Mouse (Mus musculus): ENCODE measurements at regions not wholly inside any gene's neighbourhood (a gene's known extent, or its start where the extent isn't known, plus 50 kb on each side); places are given as distances from the start of the nearest gene placed in this dataset.

DNA sequence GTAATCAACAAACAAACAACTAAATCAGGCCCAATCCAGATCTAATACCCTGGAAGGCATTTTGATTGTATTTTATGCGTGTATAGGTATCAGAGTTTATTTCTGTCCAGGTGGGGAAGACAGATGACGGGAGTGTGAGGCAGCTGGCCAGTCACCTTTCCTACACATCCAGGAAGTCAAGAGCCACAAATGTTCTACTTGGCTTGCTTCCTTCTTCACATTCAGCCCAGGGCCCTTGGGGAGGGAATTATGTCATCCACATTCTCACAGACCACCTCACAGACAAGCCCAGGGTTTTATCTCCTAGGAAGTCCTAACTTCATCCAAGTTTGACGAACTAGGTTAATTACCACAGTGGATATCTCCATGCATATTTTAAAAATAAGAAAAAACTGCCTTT, 68.9 kb upstream of the Arhgap21 start:
- Histone ChIP-seq H3K4me1 (ENCODE audit: control insufficient read depth, insufficient read depth, low read length) (no peaks in the 10 kb centered on the region), H3K4me3 (ENCODE audit: low read depth, low read length) (no peak overlapping the region), H3K27ac (ENCODE audit: insufficient read depth, low read length) (no peak overlapping the region), H3K36me3 (ENCODE audit: control insufficient read depth, insufficient read depth, low read length, poor library complexity, severe bottlenecking) (no peaks in the 10 kb centered on the region), H3K9me3 (replicated peaks; ENCODE audit: control insufficient read depth, insufficient read depth, low read length, poor library complexity, severe bottlenecking) (no peaks in the 10 kb centered on the region), H3K9ac (ENCODE audit: low read depth, poor library complexity, severe bottlenecking) (no peak overlapping the region), H3K27me3 (ENCODE audit: control insufficient read depth, insufficient read depth, low read length, poor library complexity, severe bottlenecking) (no peaks in the 10 kb centered on the region)
- TF ChIP-seq EP300 (IDR thresholded peaks at IDR 0.05; ENCODE audit: insufficient read depth, low read depth, low read length) (no peak), POLR2A (IDR thresholded peaks at IDR 0.05; ENCODE audit: insufficient read depth, low read length) (no peak), CTCF (IDR thresholded peaks at IDR 0.05; ENCODE audit: low read depth, low read length) (no peak)

DNA sequence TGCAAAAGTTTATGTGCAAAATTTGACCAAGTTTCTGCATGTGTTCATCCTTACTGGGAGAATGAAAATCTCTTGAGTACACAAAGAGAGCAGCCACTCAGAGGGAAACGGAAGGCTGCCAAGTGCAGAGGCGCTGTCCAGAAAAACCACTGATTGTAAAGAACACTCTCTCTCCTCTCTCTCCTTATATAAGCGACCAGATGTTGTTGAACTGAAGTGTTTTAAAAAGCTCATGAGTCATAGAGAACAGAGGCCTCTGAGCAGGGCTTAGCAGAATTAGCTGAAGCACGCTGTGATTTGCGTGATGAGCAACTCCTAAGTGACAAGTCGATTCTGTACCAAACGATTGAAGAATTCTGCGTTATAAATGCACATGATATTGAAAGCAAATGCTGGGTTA, 68.5 kb upstream of the Arhgap21 start:
- Histone ChIP-seq H3K4me1 (ENCODE audit: control insufficient read depth, insufficient read depth, low read length) (no peaks in the 10 kb centered on the region), H3K36me3 (ENCODE audit: control insufficient read depth, insufficient read depth, low read length, poor library complexity, severe bottlenecking) (no peaks in the 10 kb centered on the region), H3K9ac (ENCODE audit: low read depth, poor library complexity, severe bottlenecking) (no peak overlapping the region), H3K4me3 (ENCODE audit: low read depth, low read length) (no peak overlapping the region), H3K27me3 (ENCODE audit: control insufficient read depth, insufficient read depth, low read length, poor library complexity, severe bottlenecking) (no peaks in the 10 kb centered on the region), H3K27ac (ENCODE audit: insufficient read depth, low read length) (no peak overlapping the region), H3K9me3 (replicated peaks; ENCODE audit: control insufficient read depth, insufficient read depth, low read length, poor library complexity, severe bottlenecking) (no peaks in the 10 kb centered on the region)
- TF ChIP-seq POLR2A (IDR thresholded peaks at IDR 0.05; ENCODE audit: insufficient read depth, low read length) (no peak), EP300 (IDR thresholded peaks at IDR 0.05; ENCODE audit: insufficient read depth, low read depth, low read length) (no peak), CTCF (IDR thresholded peaks at IDR 0.05; ENCODE audit: low read depth, low read length) (no peak)

DNA sequence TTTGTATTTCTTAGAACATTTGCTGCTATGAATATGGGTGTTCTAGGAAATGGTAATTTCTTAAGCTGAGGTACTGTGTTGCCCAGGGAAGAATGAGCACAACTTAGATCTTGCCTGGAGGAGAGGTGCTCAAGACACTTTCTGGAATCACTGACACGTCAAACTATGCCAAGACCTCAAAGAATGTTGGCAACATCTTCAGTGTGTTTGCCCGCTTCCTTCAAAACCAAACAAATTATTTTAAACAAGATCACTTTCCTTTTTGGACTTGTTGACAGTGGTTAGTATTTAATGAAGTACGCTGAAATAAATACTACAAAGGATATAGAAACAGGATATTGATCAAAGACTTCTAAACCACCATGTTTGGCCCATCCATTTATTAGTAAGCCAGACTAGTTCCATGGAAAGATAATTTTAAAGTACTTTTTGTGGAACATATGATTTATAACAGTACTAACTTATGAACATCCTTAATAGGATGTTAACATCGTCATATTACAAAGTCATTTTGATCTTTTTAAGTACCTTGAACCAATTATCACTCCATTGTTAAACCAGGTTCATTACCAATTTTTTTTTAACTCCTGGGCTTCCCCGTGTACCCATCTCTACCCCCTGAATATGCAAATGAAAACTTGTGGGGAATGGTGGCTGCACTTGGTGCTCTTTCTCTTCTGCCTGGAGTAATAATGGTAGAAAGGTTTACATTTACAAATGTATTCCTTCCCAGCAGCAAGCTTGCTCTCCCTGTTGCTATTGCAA, 67.4 kb upstream of the Arhgap21 start:
- no peak overlapping the region for H3K4me3 ChIP-seq (ENCODE audit: low read depth, low read length)
- H3K27me3 ChIP-seq (ENCODE audit: control insufficient read depth, insufficient read depth, low read length, poor library complexity, severe bottlenecking) = no peaks in the 10 kb centered on the region
- H3K9ac ChIP-seq (ENCODE audit: low read depth, poor library complexity, severe bottlenecking) = no peak overlapping the region
- H3K36me3 ChIP-seq (ENCODE audit: control insufficient read depth, insufficient read depth, low read length, poor library complexity, severe bottlenecking) = no peaks in the 10 kb centered on the region
- no peak for TF ChIP-seq CTCF (IDR thresholded peaks at IDR 0.05; ENCODE audit: low read depth, low read length)
- TF ChIP-seq POLR2A (IDR thresholded peaks at IDR 0.05; ENCODE audit: insufficient read depth, low read length) = no peak
- TF ChIP-seq EP300 (IDR thresholded peaks at IDR 0.05; ENCODE audit: insufficient read depth, low read depth, low read length) = no peak
- no peaks in the 10 kb centered on the region for H3K4me1 ChIP-seq (ENCODE audit: control insufficient read depth, insufficient read depth, low read length)
- no peak overlapping the region for H3K27ac ChIP-seq (ENCODE audit: insufficient read depth, low read length)
- H3K9me3 ChIP-seq (replicated peaks; ENCODE audit: control insufficient read depth, insufficient read depth, low read length, poor library complexity, severe bottlenecking) = no peaks in the 10 kb centered on the region

DNA sequence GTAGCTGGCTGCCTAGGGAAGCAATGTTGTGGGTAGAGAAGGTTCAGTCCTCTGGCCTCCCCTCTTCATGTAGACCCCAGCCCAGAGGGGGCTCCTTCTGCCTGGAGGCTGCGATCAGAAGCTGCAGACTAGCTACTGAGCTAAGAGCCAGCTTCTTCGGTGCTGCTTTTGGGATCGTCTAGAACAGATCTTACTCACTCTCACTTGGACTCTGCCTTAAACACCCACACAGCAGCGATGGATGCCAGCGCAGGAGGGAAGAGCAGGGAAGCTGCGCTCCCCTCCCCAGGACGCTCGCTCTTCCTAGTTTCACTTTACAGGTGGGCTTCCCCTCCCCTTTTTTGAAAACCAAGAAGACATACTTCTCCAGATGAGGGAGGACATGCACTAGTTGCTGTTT, 66.0 kb upstream of the Arhgap21 start:
- TF ChIP-seq CTCF (IDR thresholded peaks at IDR 0.05; ENCODE audit: low read depth, low read length) (no peak), EP300 (IDR thresholded peaks at IDR 0.05; ENCODE audit: insufficient read depth, low read depth, low read length) (no peak), POLR2A (IDR thresholded peaks at IDR 0.05; ENCODE audit: insufficient read depth, low read length) (no peak)
- Histone ChIP-seq H3K4me3 (ENCODE audit: low read depth, low read length) (no peak overlapping the region), H3K36me3 (ENCODE audit: control insufficient read depth, insufficient read depth, low read length, poor library complexity, severe bottlenecking) (no peaks in the 10 kb centered on the region), H3K27me3 (ENCODE audit: control insufficient read depth, insufficient read depth, low read length, poor library complexity, severe bottlenecking) (no peaks in the 10 kb centered on the region), H3K9ac (ENCODE audit: low read depth, poor library complexity, severe bottlenecking) (no peak overlapping the region), H3K27ac (ENCODE audit: insufficient read depth, low read length) (no peak overlapping the region), H3K9me3 (replicated peaks; ENCODE audit: control insufficient read depth, insufficient read depth, low read length, poor library complexity, severe bottlenecking) (no peaks in the 10 kb centered on the region), H3K4me1 (ENCODE audit: control insufficient read depth, insufficient read depth, low read length) (no peaks in the 10 kb centered on the region)

- Histone ChIP-seq H3K27ac (ENCODE audit: insufficient read depth, low read length) (no peak overlapping the region), H3K9me3 (replicated peaks; ENCODE audit: control insufficient read depth, insufficient read depth, low read length, poor library complexity, severe bottlenecking) (no peaks in the 10 kb centered on the region), H3K4me1 (ENCODE audit: control insufficient read depth, insufficient read depth, low read length) (no peaks in the 10 kb centered on the region), H3K4me3 (ENCODE audit: low read depth, low read length) (no peak overlapping the region), H3K36me3 (ENCODE audit: control insufficient read depth, insufficient read depth, low read length, poor library complexity, severe bottlenecking) (no peaks in the 10 kb centered on the region), H3K9ac (ENCODE audit: low read depth, poor library complexity, severe bottlenecking) (no peak overlapping the region), H3K27me3 (ENCODE audit: control insufficient read depth, insufficient read depth, low read length, poor library complexity, severe bottlenecking) (no peaks in the 10 kb centered on the region)
- TF ChIP-seq CTCF (IDR thresholded peaks at IDR 0.05; ENCODE audit: low read depth, low read length) = no peak
- peak; percentile 55; the same call in 1 of the 2 replicates for TF ChIP-seq EP300 (IDR thresholded peaks at IDR 0.05; ENCODE audit: insufficient read depth, low read depth, low read length)
- no peak for TF ChIP-seq POLR2A (IDR thresholded peaks at IDR 0.05; ENCODE audit: insufficient read depth, low read length)
Observed at GRCm38 (mm10) chr2:21030650-21031049, 62.0 kb upstream of the Arhgap21 start.

DNA sequence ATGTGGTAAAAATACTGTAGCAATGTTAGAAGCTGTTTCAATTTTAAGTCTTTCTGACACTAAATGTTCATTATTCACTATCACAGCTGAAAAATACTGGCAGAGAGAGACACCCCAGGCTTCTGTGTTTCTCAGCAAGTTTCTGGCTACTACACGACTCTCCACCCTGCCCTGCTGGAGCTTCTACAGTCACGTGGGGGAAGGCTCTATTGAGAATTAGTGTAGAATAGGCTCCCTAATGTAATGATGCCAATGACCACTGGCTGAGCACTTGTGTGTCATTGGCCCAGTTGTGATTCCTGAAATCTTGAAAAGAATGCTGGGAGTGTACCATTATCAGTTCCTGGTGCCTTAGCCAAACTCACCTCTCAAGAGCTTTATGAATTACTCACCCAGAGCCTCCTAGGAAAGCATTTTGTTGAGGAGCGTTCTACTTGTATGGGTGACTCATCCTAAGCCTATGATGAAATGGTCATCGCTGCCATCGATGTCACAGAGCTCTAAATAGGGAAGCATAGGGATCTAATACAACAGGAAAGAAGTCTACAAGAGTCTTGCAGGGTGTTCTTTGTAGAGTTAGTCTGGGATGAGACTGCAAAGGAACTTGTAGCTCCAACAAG, 60.8 kb upstream of the Arhgap21 start:
- Histone ChIP-seq H3K9ac (ENCODE audit: low read depth, poor library complexity, severe bottlenecking) (no peak overlapping the region), H3K4me1 (ENCODE audit: control insufficient read depth, insufficient read depth, low read length) (no peaks in the 10 kb centered on the region), H3K9me3 (replicated peaks; ENCODE audit: control insufficient read depth, insufficient read depth, low read length, poor library complexity, severe bottlenecking) (no peaks in the 10 kb centered on the region), H3K27ac (ENCODE audit: insufficient read depth, low read length) (no peak overlapping the region), H3K27me3 (ENCODE audit: control insufficient read depth, insufficient read depth, low read length, poor library complexity, severe bottlenecking) (no peaks in the 10 kb centered on the region), H3K36me3 (ENCODE audit: control insufficient read depth, insufficient read depth, low read length, poor library complexity, severe bottlenecking) (no peaks in the 10 kb centered on the region), H3K4me3 (ENCODE audit: low read depth, low read length) (no peak overlapping the region)
- no peak for TF ChIP-seq POLR2A (IDR thresholded peaks at IDR 0.05; ENCODE audit: insufficient read depth, low read length)
- TF ChIP-seq EP300 (IDR thresholded peaks at IDR 0.05; ENCODE audit: insufficient read depth, low read depth, low read length) = no peak
- no peak for TF ChIP-seq CTCF (IDR thresholded peaks at IDR 0.05; ENCODE audit: low read depth, low read length)

Measured in ES-Bruce4 (cell line).